Mouse (Mus musculus) heart, embryonic 10.5 days (tissue): ENCODE measurements around the gene Gnb4. TPM values are rescaled to one million over a fixed set of nuclear protein-coding genes. Genes with fewer than 3 reads are reported as not detected.

ENCODE experiments used
- DNase-seq: peaks from one replicate; pipeline ENCODE4 v3.0.0-alpha.2; 2017; ENCODE audit warnings: low spot score
- H3K27ac ChIP-seq: fragments of 300-500 bp; sonication (generic); 2 replicates; pipeline ENCODE4 v1.5.1; 2016; ENCODE audit warnings: mild to moderate bottlenecking
- H3K27me3 ChIP-seq: fragments of 300-500 bp; sonication (generic); 2 replicates; pipeline ENCODE4 v1.6.1; 2016; ENCODE audit warnings: mild to moderate bottlenecking; ENCODE audit not compliant: poor library complexity, insufficient read depth, severe bottlenecking
- H3K36me3 ChIP-seq: fragments of 300-500 bp; sonication (generic); 2 replicates; pipeline ENCODE4 v1.6.1; 2016; ENCODE audit warnings: mild to moderate bottlenecking, moderate library complexity
- H3K4me1 ChIP-seq: fragments of 300-500 bp; sonication (generic); 2 replicates; pipeline ENCODE4 v1.6.1; 2016; ENCODE audit warnings: mild to moderate bottlenecking
- H3K4me3 ChIP-seq: fragments of 300-500 bp; sonication (generic); 2 replicates; pipeline ENCODE4 v1.5.1; 2016; ENCODE audit warnings: mild to moderate bottlenecking, moderate library complexity
- H3K9me3 ChIP-seq: fragments of 300-500 bp; sonication (generic); 2 replicates; pipeline ENCODE4 v1.6.1; 2016; ENCODE audit warnings: mild to moderate bottlenecking, moderate library complexity
- WGBS: fragments of 180-500 bp; shearing (Covaris S2); methylation state at CpG from one replicate; pipeline ENCODE4 v1.1.7; 2016; 5-methylcytosine and 5-hydroxymethylcytosine counted together
- polyA plus RNA-seq: library from polyadenylated mRNA; unstranded; fragments of >200 nt; fragmentation: Nextera tagmentation; extraction: Ambion mirVana; gene quantifications from 2 replicates; pipeline ENCODE4 v1.2.1, GENCODE M21; 2016

Gnb4 gene
- 57.9 and 59.5 TPM in 2 replicates for polyA plus RNA-seq

GRCm38 (mm10) chr3:32616331-32617052, at the start of gene Gnb4:
Gnb4 (minus strand) TSS chr3:32616585.
- peak; percentile 87 for DNase-seq
- no peaks in the 10 kb centered on the region; the same call in 1 of the 2 replicates for H3K9me3 ChIP-seq
- 2% methylated on average over 72 of the region's 83 CpGs for WGBS
- H3K4me1 ChIP-seq = peaks cover 4% of the 10 kb centered on the region; the same call in 1 of the 2 replicates
- peak within 1 kb of the TSS; percentile 94 for H3K27ac ChIP-seq
- peak within 1 kb of the TSS; percentile 91 for H3K4me3 ChIP-seq
- peaks cover 9% of the 10 kb centered on the region; the same call in 1 of the 2 replicates for H3K36me3 ChIP-seq
- H3K27me3 ChIP-seq = no peaks in the 10 kb centered on the region

GRCm38 (mm10) chr3:32661556-32661930, 45.2 kb upstream of the Gnb4 start:
- Histone ChIP-seq H3K27me3 (no peaks in the 10 kb centered on the region), H3K36me3 (no peaks in the 10 kb centered on the region), H3K9me3 (no peaks in the 10 kb centered on the region), H3K4me1 (peaks cover 10% of the 10 kb centered on the region; the same call in 1 of the 2 replicates), H3K4me3 (no peak overlapping the region), H3K27ac (no peak overlapping the region)
- DNase-seq = no peak
- 92% methylated on average over 3 of the region's 3 CpGs for WGBS

GRCm38 (mm10) chr3:32660831-32661555, 44.6 kb upstream of the Gnb4 start:
- Histone ChIP-seq H3K27ac (no peak overlapping the region), H3K4me3 (no peak overlapping the region), H3K36me3 (no peaks in the 10 kb centered on the region), H3K27me3 (no peaks in the 10 kb centered on the region), H3K9me3 (no peaks in the 10 kb centered on the region), H3K4me1 (peaks cover 10% of the 10 kb centered on the region; the same call in 1 of the 2 replicates)
- DNase-seq = no peak
- 62% methylated on average over 8 of the region's 8 CpGs for WGBS

GRCm38 (mm10) chr3:32660276-32660675, 43.9 kb upstream of the Gnb4 start:
- Histone ChIP-seq H3K27me3 (no peaks in the 10 kb centered on the region), H3K9me3 (no peaks in the 10 kb centered on the region), H3K4me1 (peaks cover 10% of the 10 kb centered on the region; the same call in 1 of the 2 replicates), H3K4me3 (no peak overlapping the region), H3K27ac (no peak overlapping the region), H3K36me3 (no peaks in the 10 kb centered on the region)
- no peak for DNase-seq
- WGBS = 57% methylated on average over 8 of the region's 8 CpGs

- Histone ChIP-seq H3K27me3 (no peaks in the 10 kb centered on the region), H3K36me3 (no peaks in the 10 kb centered on the region), H3K4me3 (no peak overlapping the region), H3K9me3 (no peaks in the 10 kb centered on the region), H3K4me1 (peaks cover 10% of the 10 kb centered on the region; the same call in 1 of the 2 replicates), H3K27ac (no peak overlapping the region)
- no peak for DNase-seq
- WGBS = 95% methylated on average over 2 of the region's 2 CpGs
Measured at GRCm38 (mm10) chr3:32659506-32659905, 43.1 kb upstream of the Gnb4 start.

GRCm38 (mm10) chr3:32658821-32659220, 42.4 kb upstream of the Gnb4 start:
- Histone ChIP-seq H3K9me3 (no peaks in the 10 kb centered on the region), H3K4me1 (peaks cover 10% of the 10 kb centered on the region; the same call in 1 of the 2 replicates), H3K36me3 (no peaks in the 10 kb centered on the region), H3K27ac (peak overlapping the region; percentile 17), H3K4me3 (peak overlapping the region; percentile 53), H3K27me3 (no peaks in the 10 kb centered on the region)
- DNase-seq = no peak
- WGBS = 36% methylated on average over 16 of the region's 16 CpGs

- 49% methylated on average over 7 of the region's 7 CpGs for WGBS
Measured at GRCm38 (mm10) chr3:32658401-32658800, 42.0 kb upstream of the Gnb4 start.

GRCm38 (mm10) chr3:32656398-32656994, 40.1 kb upstream of the Gnb4 start:
- no peaks in the 10 kb centered on the region for H3K27me3 ChIP-seq
- H3K27ac ChIP-seq = no peak overlapping the region
- no peak for DNase-seq
- no peaks in the 10 kb centered on the region for H3K9me3 ChIP-seq
- WGBS = 59% methylated on average over 10 of the region's 10 CpGs
- H3K4me3 ChIP-seq = no peak overlapping the region
- no peaks in the 10 kb centered on the region for H3K36me3 ChIP-seq
- peaks cover 10% of the 10 kb centered on the region; the same call in 1 of the 2 replicates for H3K4me1 ChIP-seq

More at GRCm38 (mm10) chr3:32658401-32658800, 42.0 kb upstream of the Gnb4 start:
- H3K4me3 ChIP-seq = peak overlapping the region; percentile 53
- H3K9me3 ChIP-seq = no peaks in the 10 kb centered on the region
- H3K27me3 ChIP-seq = no peaks in the 10 kb centered on the region
- H3K4me1 ChIP-seq = peaks cover 10% of the 10 kb centered on the region; the same call in 1 of the 2 replicates
- peak overlapping the region; percentile 17 for H3K27ac ChIP-seq
- DNase-seq = no peak
- H3K36me3 ChIP-seq = no peaks in the 10 kb centered on the region

GRCm38 (mm10) chr3:32655994-32656393, 39.6 kb upstream of the Gnb4 start:
- H3K4me1 ChIP-seq = peaks cover 8% of the 10 kb centered on the region; the same call in 1 of the 2 replicates
- H3K27ac ChIP-seq = no peak overlapping the region
- H3K27me3 ChIP-seq = no peaks in the 10 kb centered on the region
- 83% methylated on average over 4 of the region's 4 CpGs for WGBS
- no peak for DNase-seq
- no peaks in the 10 kb centered on the region for H3K36me3 ChIP-seq
- H3K4me3 ChIP-seq = no peak overlapping the region
- H3K9me3 ChIP-seq = no peaks in the 10 kb centered on the region

GRCm38 (mm10) chr3:32652739-32653138, 36.4 kb upstream of the Gnb4 start:
- WGBS = 80% methylated on average over 4 of the region's 4 CpGs
- Histone ChIP-seq H3K9me3 (no peaks in the 10 kb centered on the region), H3K4me1 (no peaks in the 10 kb centered on the region), H3K36me3 (no peaks in the 10 kb centered on the region), H3K27ac (no peak overlapping the region), H3K4me3 (no peak overlapping the region), H3K27me3 (no peaks in the 10 kb centered on the region)
- no peak for DNase-seq

GRCm38 (mm10) chr3:32649284-32649683, 32.9 kb upstream of the Gnb4 start:
- Histone ChIP-seq H3K9me3 (no peaks in the 10 kb centered on the region), H3K4me3 (no peak overlapping the region), H3K4me1 (no peaks in the 10 kb centered on the region), H3K36me3 (no peaks in the 10 kb centered on the region), H3K27me3 (no peaks in the 10 kb centered on the region), H3K27ac (no peak overlapping the region)
- no peak for DNase-seq
- WGBS = 73% methylated on average over 4 of the region's 4 CpGs

- H3K27ac ChIP-seq = no peak overlapping the region
- no peak for DNase-seq
- no peaks in the 10 kb centered on the region for H3K4me1 ChIP-seq
- no peaks in the 10 kb centered on the region for H3K27me3 ChIP-seq
- 91% methylated on average over 4 of the region's 4 CpGs for WGBS
- no peaks in the 10 kb centered on the region for H3K9me3 ChIP-seq
- H3K36me3 ChIP-seq = no peaks in the 10 kb centered on the region
- no peak overlapping the region for H3K4me3 ChIP-seq
Measured at GRCm38 (mm10) chr3:32646918-32647317, 30.5 kb upstream of the Gnb4 start.

- WGBS = 76% methylated on average over 2 of the region's 2 CpGs
- Histone ChIP-seq H3K9me3 (no peaks in the 10 kb centered on the region), H3K27ac (no peak overlapping the region), H3K4me1 (no peaks in the 10 kb centered on the region), H3K4me3 (no peak overlapping the region), H3K27me3 (no peaks in the 10 kb centered on the region), H3K36me3 (no peaks in the 10 kb centered on the region)
- DNase-seq = no peak
Measured at GRCm38 (mm10) chr3:32644751-32645150, 28.4 kb upstream of the Gnb4 start.
